Mouse (Mus musculus): ENCODE measurements at regions not wholly inside any gene's neighbourhood (a gene's known extent, or its start where the extent isn't known, plus 50 kb on each side); places are given as distances from the start of the nearest gene placed in this dataset.
A peak's percentile ranks its signal among the peaks of the same experiment; 100 is the strongest.

DNA sequence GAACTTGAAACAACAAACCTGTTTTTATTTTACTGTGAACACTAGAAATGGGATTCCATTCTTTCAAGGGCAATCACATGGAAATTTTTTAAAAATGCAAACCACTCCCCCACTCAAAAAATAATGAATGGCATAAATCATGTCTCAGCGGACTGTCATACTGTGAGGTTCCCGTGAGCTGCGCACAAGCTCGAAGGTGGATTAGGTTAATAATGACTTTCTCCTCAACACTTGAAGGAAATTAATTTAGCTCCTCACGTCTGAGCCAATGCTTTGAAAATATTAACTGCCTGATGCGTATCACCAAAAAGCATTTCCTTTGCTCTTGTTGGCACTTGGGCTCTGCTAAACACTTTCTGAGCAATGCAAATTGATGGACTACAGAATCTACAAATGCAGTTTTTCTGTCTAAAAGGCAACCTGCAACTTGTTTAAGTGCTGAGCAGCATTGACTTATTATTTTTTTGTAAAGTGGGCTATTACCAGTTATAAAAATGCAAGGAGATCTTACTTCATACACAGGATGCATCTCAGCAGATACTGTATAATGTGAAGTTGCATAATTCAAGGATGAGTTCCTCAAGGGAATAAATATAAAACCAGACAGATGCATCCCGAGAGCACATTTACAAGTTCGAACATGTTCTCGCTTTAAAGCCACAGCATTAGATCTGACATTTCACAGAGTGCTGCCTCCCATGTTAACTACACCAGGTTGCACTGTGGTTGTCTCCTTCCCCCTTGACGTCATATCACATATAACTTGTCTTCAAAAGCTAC is 282.4 kb downstream of the Cdh20 start:
- Histone ChIP-seq H3K4me2 (no peak overlapping the region), H3K27ac (no peak overlapping the region), H3K36me3 (replicated peaks) (no peaks in the 10 kb centered on the region), H3K27me3 (no peaks in the 10 kb centered on the region), H3K9me3 (no peaks in the 10 kb centered on the region), H3K4me1 (no peaks in the 10 kb centered on the region), H3K9ac (no peak overlapping the region), H3K4me3 (replicated peaks) (no peak overlapping the region)
- WGBS = 70% methylated on average over 10 of the region's 10 CpGs
- ATAC-seq (ENCODE audit: low FRiP score) = 0 out of 2 replicates have a peak, but pooled peaks have one; percentile 46

Data from forebrain, embryonic 12.5 days (tissue).